Mouse (Mus musculus) telencephalon, adult 2 months (tissue): ENCODE results near the gene Itgb5.
A peak's percentile ranks its signal among the peaks of the same experiment; 100 is the strongest.

Experiments
- DNase-seq: peaks from one replicate; pipeline ENCODE4 v3.0.0-alpha.2; 2011; ENCODE audit warnings: low read depth, low spot score

Itgb5 gene

DNA sequence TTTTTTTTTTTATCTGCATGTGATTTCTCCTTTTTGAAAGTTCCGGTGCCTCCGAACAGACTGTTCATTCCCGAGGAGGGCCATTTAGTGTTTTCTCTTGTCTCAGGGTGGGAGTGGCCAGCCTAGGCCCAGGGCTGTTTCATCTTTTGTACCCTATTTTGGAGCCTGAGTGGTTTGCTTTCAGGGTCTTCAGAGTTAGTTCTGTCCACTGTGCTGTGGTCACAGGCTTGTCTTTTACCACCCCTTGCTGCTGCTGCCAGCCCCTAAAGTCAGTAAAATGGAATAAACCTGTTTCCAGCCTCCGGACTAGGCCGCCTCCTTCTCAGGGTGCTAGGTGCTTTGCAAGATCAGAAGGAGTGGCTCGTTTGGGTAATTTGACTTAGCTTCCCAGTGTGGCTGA lies 2.6 kb downstream of the Itgb5 start:
- DNase-seq: no peak

DNA sequence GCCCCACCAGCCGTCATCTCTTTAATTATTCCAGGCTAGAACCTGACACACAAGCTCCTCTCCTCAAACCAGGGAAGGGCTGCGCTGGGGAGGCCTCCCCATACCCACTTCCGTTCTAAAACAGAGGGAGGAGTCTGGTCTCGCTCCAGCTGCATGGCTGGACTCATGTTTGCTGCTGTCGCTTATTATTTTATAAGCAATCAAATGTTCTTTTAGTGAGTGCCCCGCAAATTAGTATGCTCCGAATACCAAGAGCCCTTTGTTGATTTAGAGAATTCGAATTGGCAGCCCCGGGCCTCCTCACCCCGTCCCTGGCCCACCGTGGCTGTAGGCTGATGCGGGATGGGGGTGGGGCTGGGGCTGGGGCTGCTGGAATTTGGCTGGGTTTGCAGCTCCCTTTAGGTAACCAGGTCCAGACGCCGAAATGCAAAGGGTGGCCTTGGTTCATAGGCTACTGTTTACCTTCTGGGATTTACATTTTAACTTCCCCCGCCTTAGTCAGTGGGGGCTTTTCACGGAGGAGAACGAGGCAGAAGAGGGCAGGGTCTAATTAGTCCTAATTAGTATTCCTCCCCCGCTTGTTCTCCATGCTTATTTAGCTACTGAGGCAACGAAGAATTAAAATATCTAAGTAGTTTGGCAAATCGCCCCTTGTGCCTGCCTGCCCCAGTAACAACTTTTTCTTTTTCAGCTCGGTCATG lies 3.4 kb downstream of the Itgb5 start:
- no peak for DNase-seq

DNA sequence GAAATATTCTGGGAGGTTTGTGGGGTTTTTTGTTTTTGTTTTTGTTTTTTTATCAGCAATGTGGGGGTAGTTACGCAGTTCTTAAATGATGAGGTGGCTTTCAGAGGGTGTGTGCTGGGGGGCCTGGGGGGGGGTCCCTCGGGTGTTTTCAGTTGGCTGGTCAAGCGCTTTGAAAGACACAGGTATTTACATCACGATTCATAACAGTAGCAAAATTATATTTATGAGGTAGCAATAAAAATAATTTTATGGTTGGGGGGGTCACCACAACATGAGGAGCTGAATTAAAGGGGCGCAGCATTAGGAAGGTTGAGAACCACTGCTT lies 3.9 kb downstream of the Itgb5 start:
- DNase-seq: no peak

DNA sequence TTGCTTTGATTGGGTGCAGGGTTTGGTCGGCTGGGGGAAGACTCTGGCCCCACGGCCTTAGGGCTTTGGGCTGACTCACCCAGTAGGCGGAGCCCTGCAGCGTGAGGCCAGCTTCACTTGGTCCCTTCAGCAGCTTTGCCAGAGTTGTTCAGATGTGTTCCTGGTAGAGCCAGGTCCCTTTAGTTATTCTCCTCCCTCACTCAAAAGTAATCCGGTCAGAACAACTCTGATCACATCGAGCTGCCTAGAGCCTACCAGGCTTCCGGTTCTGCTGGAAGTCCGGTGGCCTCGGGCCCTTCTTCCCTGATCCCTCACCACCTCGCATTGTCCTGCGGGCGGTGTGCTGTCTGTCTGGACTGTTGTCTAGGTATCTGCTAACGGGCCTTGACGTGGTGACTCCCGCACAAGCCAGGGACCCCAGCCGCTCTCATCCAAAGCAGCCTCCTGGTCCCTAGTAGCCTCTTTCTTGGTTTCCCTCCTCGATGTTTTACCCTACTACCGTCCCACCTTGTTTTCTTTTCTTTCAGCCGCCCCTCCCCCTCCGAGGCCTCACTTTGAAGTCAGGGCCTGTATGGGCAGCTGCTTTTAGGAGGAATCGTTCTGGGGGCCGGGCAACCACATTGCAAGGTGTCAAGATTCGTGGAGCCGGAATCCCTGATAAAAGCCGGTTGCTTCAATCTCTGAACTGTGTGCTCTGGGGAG lies 4.5 kb downstream of the Itgb5 start:
- DNase-seq: no peak

DNA sequence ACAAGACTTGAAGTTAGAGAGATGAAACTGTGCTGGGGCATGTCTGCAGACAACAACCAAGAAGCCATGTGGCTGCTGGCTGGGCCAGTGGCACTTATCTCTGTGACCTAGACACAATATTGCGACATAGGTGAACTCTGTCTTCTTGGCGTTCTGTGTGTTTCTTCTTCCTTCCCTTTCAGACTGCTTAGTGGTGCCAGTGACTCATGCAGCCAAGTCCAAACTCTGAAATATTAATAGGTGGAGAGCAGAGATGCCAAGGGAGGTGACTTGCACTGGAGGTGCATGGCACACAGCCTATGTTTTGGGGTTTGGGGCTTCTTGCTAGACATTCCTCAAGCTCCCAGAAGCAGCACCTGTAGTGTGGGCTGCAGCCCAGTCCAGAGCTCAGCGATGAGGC lies 7.2 kb downstream of the Itgb5 start:
- DNase-seq: no peak

DNA sequence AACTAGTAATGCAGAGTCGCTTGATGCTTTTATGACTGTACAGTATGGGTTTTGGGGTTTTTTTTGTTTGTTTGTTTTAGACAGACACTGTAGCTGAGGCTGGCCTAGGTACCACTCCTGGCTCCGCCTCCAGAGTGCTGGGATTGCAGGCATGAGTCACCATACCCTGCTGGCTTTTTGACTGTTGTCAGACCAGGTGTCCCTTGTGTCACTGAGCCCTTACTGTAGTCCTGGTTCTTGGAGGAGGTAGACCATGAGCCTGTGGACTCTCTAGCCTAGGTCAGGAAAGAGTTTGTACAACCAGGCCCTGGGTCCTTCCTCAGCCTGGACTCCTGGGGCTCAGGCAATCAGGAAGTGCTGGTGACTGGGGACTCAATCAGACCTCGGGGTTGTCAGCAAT lies 7.7 kb downstream of the Itgb5 start:
- DNase-seq: no peak

DNA sequence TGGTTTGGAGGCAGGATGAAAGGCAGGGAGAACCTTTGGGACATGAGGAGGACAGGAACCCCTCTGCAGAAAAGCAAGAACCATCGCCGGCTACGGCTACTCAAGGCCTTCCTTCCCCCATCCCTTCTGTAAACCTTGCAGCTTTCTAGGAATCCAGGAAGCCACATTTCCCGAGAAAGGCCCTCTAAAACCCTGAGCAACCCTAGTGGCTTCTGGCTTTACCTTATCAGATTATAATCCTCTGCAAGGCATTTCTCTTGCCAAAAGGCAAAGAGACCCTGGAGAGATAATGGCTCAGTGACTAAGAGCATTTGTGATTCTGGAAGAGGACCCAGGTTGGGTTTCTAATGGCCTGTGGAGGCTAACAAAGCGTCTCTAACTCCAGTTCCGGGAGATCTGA lies 11.2 kb downstream of the Itgb5 start:
- no peak for DNase-seq

DNA sequence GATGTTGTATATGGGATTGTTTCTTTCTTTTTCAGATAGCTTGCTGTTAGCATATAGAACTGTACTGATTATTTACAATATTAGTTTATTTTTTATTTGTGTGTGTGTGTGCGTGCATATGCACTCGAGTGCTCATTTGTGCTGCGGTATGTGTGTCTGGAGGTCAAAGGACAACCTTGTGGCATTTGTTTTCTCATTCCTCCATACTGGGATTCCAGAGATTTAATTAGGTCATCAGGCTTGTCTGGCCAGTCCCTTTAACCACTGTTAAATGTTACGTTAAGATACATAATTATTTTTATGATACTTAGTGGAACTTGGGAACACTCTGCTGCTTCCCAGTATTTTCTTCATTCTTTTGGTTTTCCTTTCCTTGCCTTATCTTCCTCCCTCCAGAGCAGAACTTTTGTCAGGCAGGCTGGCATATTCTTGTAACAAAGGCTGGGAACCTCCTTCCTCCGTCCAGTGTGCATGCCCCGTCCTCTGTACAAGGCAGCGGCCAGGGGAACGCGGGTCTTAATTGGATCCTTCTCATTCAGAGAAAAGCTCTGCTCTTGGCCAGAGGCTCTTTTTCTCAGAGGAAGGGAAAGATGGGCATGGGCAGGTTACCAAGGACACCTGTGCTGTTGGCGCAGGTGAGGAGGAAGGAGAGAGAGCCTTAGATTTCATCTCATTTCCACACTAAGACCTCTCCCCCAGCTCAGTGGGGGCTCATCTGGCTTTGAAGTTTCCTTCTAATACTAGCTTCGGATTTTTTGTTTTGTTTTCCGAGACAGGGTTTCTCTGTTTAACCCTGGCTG lies 12.8 kb downstream of the Itgb5 start:
- no peak for DNase-seq

DNA sequence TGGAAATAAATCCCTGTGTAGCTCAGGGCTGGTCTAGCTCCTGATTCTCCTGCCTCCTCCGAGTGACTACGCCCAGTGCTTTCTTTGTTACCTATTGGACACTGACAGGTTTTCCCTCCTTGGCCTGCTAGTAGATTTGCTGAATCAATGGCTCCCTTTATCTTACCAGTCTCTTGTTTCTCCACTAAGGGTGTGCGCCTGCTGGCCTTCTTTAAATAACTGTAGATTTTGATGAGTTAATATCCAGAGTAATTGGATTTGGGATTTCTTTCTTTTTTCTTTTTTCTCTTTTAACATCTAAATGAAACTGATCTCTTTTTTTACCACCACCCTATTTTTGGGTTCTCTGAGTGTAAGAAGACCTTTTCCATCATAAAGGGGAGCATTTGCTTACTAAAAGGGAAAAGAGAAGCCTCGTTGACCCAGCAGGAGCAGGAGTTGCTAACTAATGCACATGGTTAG lies 14.7 kb downstream of the Itgb5 start:
- no peak for DNase-seq

DNA sequence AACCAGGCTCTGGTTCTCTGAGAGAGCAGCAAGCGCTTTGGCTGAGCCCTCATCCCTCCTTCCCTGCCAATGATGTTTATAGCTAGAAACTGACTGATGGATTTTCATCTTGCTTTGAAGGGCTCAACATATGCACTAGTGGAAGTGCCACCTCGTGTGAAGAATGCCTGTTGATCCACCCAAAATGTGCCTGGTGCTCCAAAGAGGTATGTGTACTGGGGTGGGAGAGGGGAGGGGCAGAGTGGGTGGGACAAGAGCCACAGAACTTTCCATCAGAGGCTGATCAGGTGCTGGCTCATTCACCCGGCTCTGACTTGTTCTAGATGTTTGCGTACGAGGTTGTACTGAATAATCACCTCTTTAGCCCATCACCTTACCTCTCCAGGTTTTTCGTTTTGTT lies 15.4 kb downstream of the Itgb5 start:
- DNase-seq: no peak

DNA sequence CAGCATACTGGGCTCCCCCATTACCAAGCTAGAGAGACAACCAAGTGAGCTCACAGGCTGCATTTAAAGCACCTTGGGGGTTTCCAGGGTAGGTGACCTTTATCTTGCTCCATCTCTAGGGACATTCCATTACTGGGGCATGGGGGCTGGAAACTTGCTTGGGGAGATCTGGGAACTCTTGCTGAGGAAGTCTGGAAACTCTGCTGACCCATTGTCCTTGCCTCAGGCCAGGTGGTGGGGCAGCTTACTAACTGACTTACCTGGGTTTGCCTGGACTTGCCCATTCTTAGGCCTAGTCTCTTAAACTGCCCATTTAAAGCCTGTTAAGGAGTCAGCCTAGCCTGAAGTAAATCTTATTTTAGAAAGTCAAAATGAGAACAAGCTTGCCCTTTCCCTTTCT lies 23.8 kb downstream of the Itgb5 start:
- no peak for DNase-seq

DNA sequence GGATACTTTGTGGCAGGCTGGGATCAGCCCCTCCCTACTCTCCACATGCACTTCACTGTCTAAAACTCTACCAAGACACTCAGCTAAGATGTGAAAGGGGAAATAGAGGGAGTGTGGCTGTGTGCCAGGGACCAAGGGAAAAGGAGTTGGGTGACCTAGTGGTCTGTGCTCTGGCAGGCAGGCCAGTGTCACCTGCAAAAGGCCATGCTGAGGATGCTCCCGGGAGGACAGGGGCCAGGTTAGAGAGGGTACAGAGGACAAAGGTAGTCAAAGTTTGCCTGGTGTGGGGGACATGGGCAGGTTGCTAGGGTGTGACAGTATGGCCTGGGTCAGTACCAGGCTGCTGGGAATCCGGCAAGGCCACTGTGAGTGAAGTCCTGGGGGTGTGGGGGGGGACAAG lies 29.3 kb downstream of the Itgb5 start:
- DNase-seq: no peak

DNA sequence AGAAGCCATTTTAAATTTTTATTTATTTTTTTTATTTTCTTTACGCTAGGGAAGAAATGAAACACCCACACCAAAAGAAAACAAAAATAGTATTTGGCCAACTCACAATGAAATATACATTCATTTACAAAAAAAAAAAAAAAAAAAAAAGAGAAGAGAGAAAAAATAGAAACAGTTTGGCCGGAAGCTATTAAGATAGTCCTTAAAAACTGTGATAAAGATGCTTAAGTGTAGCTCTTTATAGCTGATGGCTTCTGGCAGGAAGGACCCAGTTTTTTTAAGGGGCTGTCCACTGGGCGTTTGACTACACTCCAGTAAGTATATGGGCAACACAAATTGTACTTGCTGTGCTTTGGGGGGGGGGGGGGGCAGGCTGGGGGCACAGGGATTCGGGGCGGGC lies 29.9 kb downstream of the Itgb5 start:
- no peak for DNase-seq

DNA sequence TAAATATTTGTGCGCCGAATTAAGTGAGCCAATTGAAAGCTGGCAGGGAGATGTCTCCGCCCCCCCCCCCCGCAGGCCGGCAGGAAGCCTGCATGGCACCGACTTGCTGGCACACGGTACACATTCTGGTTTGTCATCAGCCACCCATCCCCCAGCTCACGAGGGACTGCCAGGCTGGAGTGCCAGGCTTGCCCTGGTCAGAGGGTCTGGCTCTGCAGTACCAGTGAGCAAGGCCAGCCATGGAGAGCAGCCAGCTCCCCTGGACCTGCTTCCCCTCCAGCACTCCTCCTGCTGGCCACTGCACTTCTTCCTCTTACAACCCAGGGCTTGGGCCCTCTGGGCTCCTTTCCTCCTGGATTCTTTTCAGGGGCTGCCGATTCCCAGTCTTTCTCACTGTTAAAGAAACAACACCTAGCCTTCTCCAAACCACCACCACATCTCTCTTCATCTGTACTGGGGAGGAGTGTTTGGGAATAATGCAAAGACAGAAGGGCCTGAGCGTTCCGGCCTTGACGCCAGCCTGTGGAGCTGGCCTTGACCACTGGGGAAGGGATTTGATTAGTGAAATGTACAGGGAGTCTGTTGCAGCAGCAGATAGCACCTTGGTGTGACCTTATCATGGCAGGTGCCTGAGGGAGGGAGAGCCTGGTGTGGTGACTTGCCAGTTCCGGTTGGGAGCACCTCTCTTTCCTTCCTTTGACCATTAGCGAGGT lies 30.7 kb downstream of the Itgb5 start:
- peak; percentile 35 for DNase-seq

DNA sequence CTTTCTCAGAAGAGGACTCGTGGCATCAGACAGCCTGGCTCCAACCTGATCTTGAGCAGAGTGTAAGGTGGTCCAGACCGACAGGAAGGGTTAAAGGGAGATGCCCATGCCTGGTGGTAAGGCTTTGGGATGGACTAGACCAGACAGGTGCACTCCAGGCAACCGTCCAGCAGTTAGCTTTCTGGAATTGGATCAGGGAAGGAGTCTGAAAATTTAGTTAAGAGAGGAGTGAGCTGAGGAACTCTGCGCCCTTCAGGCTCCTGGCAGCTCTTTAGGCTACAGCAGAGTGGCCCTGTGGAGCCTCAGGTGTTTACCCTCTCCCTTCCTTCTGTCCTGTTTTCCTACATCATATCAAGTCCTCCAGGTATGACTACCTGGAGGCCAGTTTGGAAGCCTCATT lies 32.9 kb downstream of the Itgb5 start:
- no peak for DNase-seq

DNA sequence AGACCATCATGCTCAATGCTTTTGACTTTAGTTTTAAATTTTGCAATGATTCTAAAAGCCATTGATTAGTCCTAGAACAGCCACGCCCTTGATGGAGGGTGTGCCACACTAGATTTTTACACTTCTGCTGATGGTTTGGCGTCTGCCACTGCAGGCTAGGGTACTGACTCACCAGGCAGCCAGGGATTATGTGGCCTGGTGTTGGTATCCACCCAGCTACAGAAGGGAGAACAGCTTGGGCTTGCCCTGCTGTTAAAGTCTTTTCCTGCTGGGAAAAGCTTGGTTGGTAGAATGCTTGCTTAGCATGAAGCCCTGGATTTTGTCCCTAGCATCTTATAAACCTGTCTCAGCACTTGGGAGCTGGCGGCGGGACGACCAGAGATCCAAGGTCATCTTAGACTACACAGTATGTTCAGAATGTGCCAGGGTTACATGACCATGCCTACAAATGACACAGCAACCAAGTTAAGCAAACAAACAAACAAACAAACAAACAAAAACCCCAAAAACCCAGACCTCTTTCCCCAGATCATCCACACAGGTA lies 33.8 kb downstream of the Itgb5 start:
- DNase-seq: no peak

DNA sequence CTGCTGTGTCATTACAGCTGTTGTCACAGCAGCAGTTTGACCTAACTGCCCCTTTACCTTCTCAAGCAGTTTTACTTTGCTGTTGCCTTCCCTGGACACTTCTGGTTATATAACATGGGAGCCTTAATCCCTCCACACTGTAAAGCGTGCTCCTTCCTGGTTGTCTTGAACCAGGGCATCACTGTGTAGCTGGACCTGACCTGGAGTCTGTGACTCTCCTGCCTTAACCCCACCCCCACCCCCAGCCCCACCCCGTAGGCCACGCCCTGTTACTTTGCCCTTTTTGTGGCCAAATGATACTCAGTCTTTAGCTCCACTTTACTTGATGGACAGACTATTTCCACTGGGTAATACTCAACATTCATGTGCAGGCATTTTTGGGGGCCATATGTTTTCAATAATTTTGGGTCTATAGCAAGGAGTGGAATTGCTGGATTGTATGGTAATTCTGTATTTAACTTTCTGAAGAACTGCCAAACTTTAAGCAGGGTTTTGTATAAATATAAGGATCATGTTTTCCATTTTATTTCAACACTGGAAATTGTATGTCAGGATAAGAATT lies 40.8 kb downstream of the Itgb5 start:
- no peak for DNase-seq

DNA sequence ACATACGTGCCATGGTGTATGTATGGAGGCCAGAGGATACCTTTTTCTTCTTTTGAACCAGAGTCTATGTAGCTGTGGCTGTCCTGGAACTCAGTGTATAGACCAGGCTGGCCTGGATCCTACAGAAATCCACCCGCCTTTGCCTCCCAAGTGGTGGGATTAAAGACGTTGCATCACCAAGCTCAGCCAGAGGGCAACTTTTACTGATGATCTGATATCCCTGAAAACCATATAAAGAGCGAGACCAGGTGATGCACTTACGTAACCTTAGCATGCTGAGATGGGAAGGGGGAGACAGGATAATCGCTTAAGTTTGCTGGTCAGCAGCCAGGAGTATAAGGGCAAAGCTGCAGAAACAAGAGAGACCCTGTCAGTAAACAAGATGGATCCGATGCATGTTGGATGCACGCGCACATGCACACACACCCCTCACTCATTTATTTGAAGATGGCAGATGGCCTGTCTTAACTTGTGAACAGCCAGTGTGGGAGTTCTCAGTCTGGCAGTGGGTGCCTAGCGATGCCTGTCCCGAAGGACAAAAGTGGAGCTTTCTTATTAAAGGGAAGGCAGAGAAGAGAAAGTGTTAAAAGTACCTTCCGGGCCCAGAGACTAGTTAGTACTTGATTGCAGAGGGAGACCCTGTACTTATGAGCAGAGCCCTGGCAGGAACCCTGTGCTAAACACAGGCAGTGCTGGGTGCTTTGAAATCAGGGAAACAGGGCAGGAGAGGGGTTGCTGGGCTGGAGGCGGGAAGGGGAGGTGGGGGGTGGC lies 41.7 kb downstream of the Itgb5 start:
- DNase-seq: no peak

DNA sequence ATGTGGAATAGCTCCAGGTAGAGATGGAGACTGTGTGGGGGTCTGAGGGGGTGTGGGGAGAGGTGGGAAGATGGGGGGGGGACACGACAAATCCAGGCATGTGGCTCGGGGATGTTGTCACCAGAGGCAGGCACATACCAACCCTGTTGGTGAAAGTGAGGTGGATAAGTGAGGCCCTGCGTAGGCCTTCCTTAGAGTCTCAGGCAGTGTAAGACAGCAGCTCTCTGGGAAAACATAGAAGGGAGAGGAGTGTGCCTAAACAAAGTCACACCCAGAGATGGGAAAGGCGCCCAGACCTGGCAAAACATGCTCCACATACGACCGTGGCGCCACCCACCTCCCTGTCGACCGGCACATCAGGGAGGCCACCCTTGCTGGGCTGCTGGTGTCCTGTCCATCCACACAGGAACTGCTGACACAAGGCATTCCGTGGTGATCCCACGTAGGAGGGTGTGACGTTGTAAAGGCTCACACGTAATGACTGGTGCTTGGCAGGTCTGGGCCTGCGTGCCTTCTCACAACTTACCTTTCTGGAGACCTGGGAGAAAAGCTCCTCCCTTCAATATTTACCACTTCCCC lies 42.5 kb downstream of the Itgb5 start:
- no peak for DNase-seq

DNA sequence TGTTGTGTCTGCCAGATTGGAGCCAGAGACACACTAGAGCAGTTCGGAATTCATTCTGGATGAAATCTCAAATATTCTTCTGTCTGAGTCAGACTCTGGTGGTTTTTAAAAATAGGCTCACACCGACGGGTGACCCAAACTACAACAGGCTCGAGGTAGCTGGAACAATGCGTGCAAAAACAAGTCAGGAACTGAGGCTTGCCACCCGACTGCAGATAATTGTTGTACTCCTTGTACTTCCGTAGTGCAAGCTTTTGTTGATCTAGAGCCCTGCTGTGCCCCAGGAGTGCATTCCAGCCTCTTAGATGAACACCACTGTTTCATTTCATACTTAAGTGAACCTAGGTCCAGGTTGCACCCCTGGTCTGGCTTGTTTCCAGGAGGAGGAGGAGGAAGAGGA lies 43.8 kb downstream of the Itgb5 start:
- DNase-seq: no peak
